Mouse (Mus musculus) olfactory bulb, adult 2 months (tissue): Measurements from ENCODE around the gene Grik2.

ENCODE experiments used
- CTCF ChIP-seq: fragments of 200-500 bp; IDR thresholded peaks from 2 replicates; pipeline ENCODE4 v1.5.1; 2012; ENCODE audit warnings: low read depth, mild to moderate bottlenecking, low read length, moderate library complexity; ENCODE audit not compliant: insufficient read depth
- POLR2A ChIP-seq: fragments of 200-500 bp; IDR thresholded peaks from 2 replicates; pipeline ENCODE4 v1.6.1; 2012; ENCODE audit warnings: mild to moderate bottlenecking, low read depth, low read length, moderate library complexity; ENCODE audit not compliant: insufficient read depth

GRCm38 (mm10) chr10:49219631-49220030, 568.9 kb downstream of the Grik2 start:
- no peak for TF ChIP-seq CTCF
- TF ChIP-seq POLR2A: no peak
